Mouse (Mus musculus) adrenal gland, adult 8-10 months (tissue): ENCODE measurements around the gene Ndst2. TPM values are rescaled to one million over a fixed set of nuclear protein-coding genes. Genes with fewer than 3 reads are reported as not detected.
A peak's percentile ranks its signal among the peaks of the same experiment; 100 is the strongest.

ENCODE experiments used
- DNase-seq: peaks from one replicate; pipeline ENCODE4 v3.0.0; 2022
- microRNA-seq, 2 experiments: library from miRNA; unstranded; fragments of <30 nt; microRNA quantifications; one replicate each; pipeline ENCODE4 v1.2.0; 2022
- total RNA-seq, 4 experiments: library from RNA; stranded (reverse); gene quantifications; 2 replicates each; pipeline ENCODE4 v1.2.4; 2022

The Ndst2 gene
- total RNA-seq, 4 experiments from 2014 or later, result 27.7 to 51.1 (median 34.4) TPM

GRCm38 (mm10) chr14:20696986-20697385, 37.4 kb downstream of the Ndst2 start:
- DNase-seq, result no peak

- no peak for DNase-seq
These were observed 38.4 kb downstream of the Ndst2 start for GRCm38 (mm10) chr14:20695761-20696520.

GRCm38 (mm10) chr14:20694884-20695760, 39.2 kb downstream of the Ndst2 start, which contains the start of gene Fut11:
Gene Fut11 (plus strand): TSS chr14:20694968.
- DNase-seq, result peak; percentile 85

GRCm38 (mm10) chr14:20694185-20694883, 40.0 kb downstream of the Ndst2 start:
- no peak for DNase-seq

- DNase-seq, result no peak
These were observed 40.7 kb downstream of the Ndst2 start for GRCm38 (mm10) chr14:20693589-20694101.

GRCm38 (mm10) chr14:20691772-20692171, 42.6 kb downstream of the Ndst2 start:
- no peak for DNase-seq

- no peak for DNase-seq
These were observed 45.4 kb downstream of the Ndst2 start for GRCm38 (mm10) chr14:20689009-20689408.

- DNase-seq, result no peak
These were observed 47.8 kb downstream of the Ndst2 start for GRCm38 (mm10) chr14:20686576-20686975.

GRCm38 (mm10) chr14:20682498-20682897, 51.9 kb downstream of the Ndst2 start:
- no peak for DNase-seq

- DNase-seq, result no peak
These were observed 52.6 kb downstream of the Ndst2 start for GRCm38 (mm10) chr14:20681742-20682141.

- no peak for DNase-seq
These were observed 56.5 kb downstream of the Ndst2 start for GRCm38 (mm10) chr14:20677906-20678305.

- peak; percentile 97 for DNase-seq
These were observed 60.1 kb downstream of the Ndst2 start, which contains the start of gene Sec24c for GRCm38 (mm10) chr14:20674064-20674833. Gene Sec24c (plus strand): TSS chr14:20674308.

- peak; percentile 42 for DNase-seq
These were observed 60.7 kb downstream of the Ndst2 start for GRCm38 (mm10) chr14:20673735-20674063.

Small RNAs within 50 kb of the gene (microRNA-seq; reads per million reads assigned to microRNA genes)
- gene Mir6946, result 0.17 to 0.70 reads per million in 2 experiments

Other genes starting within 250 kb of the Ndst2 start
- gene Mss51, start 237.7 kb downstream of the Ndst2 start, total RNA-seq, result 1 to 10 TPM in 2 of 4 experiments, under 1 TPM in 2; 0.52 to 2.1 (median 1.1) TPM
- gene Ppp3cb, start 188.0 kb downstream of the Ndst2 start, total RNA-seq, result 10 to 100 TPM; 66.2 to 94.4 (median 73.4) TPM
- gene Usp54, start 93.5 kb downstream of the Ndst2 start, total RNA-seq, result 10 to 100 TPM; 18.3 to 22.1 (median 19.3) TPM
- 1 to 10 TPM in 1 of 4 experiments, not detected in 3; 1.2 TPM for gene Myoz1, start 78.0 kb downstream of the Ndst2 start, total RNA-seq
- gene Synpo2l, start 66.2 kb downstream of the Ndst2 start, total RNA-seq, result under 1 TPM; 0.22 to 0.43 (median 0.41) TPM
- gene Sec24c, start 60.3 kb downstream of the Ndst2 start, total RNA-seq, result 100 to 1,000 TPM; 124 to 167 (median 150) TPM
- 10 to 100 TPM; 18.7 to 22.5 (median 21.3) TPM for gene Fut11, start 39.6 kb downstream of the Ndst2 start, total RNA-seq
- 10 to 100 TPM; 59.4 to 79.8 (median 72.9) TPM for gene Chchd1, start 31.6 kb downstream of the Ndst2 start, total RNA-seq
- gene Zswim8, start 27.0 kb downstream of the Ndst2 start, total RNA-seq, result 100 to 1,000 TPM; 111 to 197 (median 146) TPM
- gene Camk2g, start 59.5 kb upstream of the Ndst2 start, total RNA-seq, result 10 to 100 TPM; 63.3 to 74.9 (median 69.1) TPM
- gene Plau, start 102.1 kb upstream of the Ndst2 start, total RNA-seq, result 10 to 100 TPM; 22.1 to 48.3 (median 35.9) TPM
- gene Vcl, start 194.8 kb upstream of the Ndst2 start, total RNA-seq, result 100 to 1,000 TPM in 2 of 4 experiments, 10 to 100 TPM in 2; 78.2 to 176 (median 131) TPM